Mouse (Mus musculus): ENCODE measurements around the gene Sirt2. TPM values are rescaled to one million over a fixed set of nuclear protein-coding genes. Genes with fewer than 3 reads are reported as not detected.

The Sirt2 gene
- polyA plus RNA-seq, 1 experiment from 2014 or later = 80.6 TPM

DNA sequence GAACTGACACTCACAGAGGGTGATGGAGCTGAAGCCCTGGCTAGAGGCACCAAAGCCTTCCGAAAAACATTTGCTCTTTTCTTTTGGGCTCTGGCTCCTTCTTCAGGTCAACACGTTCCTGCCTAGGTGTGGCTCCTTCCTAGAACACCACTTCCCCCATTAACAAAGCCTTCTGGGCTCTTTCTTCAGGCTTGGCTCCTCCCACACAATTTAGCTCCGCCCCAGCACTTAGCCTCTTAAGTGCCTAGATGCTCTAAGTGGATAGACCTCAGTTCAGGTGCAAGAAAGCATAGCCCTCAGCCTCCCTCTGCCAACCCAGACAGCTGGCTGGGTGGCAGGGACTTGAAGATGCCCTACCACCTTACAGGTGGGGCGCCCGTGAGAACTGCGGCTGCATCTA, 30.8 kb upstream of the Sirt2 start:
- 84% methylated on average over 6 of the region's 6 CpGs for WGBS
- H3K27me3 ChIP-seq = peaks cover 27% of the 10 kb centered on the region
- 0 out of 2 replicates have a peak, but pooled peaks cover 5% of the 10 kb centered on the region for H3K9me3 ChIP-seq
- no peak for ATAC-seq (ENCODE audit: low FRiP score, low read depth)
- H3K36me3 ChIP-seq = peaks cover 24% of the 10 kb centered on the region
- H3K9ac ChIP-seq (replicated peaks) = no peak overlapping the region
- no peak overlapping the region for H3K4me3 ChIP-seq
- no peak overlapping the region for H3K27ac ChIP-seq (replicated peaks)
- no peak overlapping the region for H3K4me2 ChIP-seq (replicated peaks)
- peaks cover 11% of the 10 kb centered on the region; the same call in 1 of the 2 replicates for H3K4me1 ChIP-seq

DNA sequence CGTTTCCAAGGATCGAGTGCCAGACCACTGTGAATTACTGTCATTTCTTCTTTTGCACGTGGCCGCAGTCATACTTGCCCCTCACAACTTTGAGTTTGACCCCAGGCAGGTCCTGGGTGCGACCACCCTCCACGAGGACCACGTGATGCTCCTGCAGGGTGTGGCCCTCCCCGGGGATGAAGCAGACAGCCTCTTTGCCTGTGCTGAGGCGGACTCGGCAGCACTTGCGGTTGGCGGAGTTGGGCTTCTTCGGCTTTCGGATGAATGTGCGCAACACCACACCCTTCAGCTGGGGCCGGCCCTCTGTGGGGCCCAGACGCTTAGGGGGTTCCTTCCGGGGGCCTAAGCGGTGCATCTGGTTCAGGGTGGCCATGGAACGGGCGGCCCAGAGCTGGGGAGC, 26.7 kb upstream of the Sirt2 start:
- Histone ChIP-seq H3K4me3 (no peak overlapping the region), H3K27me3 (no peaks in the 10 kb centered on the region), H3K27ac (replicated peaks) (no peak overlapping the region), H3K9ac (replicated peaks) (no peak overlapping the region), H3K4me2 (replicated peaks) (no peak overlapping the region), H3K4me1 (peaks cover 13% of the 10 kb centered on the region), H3K36me3 (peaks cover 30% of the 10 kb centered on the region), H3K9me3 (no peaks in the 10 kb centered on the region)
- no peak for ATAC-seq (ENCODE audit: low FRiP score, low read depth)
- WGBS = 94% methylated on average over 21 of the region's 21 CpGs

DNA sequence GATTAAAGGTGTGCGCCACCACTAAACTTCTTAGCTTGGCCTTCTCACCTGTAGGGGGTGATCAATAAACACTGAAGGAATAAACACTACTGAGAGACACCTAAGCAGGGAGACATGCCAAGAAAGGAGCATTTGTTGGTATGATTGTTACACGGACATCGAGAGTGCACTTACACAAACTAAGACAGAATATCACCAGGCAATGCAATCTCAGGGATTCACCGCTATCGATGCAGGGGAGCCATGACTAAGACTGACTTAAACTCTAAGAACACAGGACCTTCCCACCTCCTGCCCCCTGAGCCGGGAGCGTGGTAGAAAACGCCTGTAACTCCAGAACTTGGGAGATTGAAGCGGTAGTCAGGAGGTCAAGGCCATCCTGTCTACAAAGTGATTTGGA, 25.6 kb upstream of the Sirt2 start:
- H3K9ac ChIP-seq (replicated peaks) = peak overlapping the region; percentile 81
- H3K4me1 ChIP-seq = peaks cover 13% of the 10 kb centered on the region
- no peak for ATAC-seq (ENCODE audit: low FRiP score, low read depth)
- 43% methylated on average over 9 of the region's 9 CpGs for WGBS
- H3K36me3 ChIP-seq = peaks cover 36% of the 10 kb centered on the region
- H3K4me3 ChIP-seq = peak overlapping the region; percentile 78
- H3K27ac ChIP-seq (replicated peaks) = no peak overlapping the region
- H3K9me3 ChIP-seq = no peaks in the 10 kb centered on the region
- H3K4me2 ChIP-seq (replicated peaks) = peak overlapping the region; percentile 83
- no peaks in the 10 kb centered on the region for H3K27me3 ChIP-seq

DNA sequence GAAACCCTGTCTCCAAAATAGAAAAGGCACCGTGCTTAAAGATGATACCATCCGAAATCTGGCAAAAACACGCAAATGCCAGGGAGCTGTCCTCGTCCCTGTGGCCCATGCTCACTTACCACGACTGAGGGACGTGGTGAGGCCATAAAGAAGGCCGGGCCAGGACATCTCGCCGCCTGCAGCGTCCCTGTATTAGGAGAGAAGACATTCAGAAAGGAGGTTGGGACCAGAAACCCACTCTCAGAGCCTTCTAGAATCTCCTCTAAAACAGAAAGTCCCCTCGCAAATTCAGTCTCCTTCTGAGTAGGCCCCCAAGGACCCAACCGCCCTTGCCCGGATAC, 25.2 kb upstream of the Sirt2 start:
- peak overlapping the region; percentile 83 for H3K4me2 ChIP-seq (replicated peaks)
- H3K9ac ChIP-seq (replicated peaks) = peak overlapping the region; percentile 81
- H3K9me3 ChIP-seq = no peaks in the 10 kb centered on the region
- ATAC-seq (ENCODE audit: low FRiP score, low read depth) = no peak
- WGBS = under 1% methylated on average over 13 of the region's 13 CpGs
- no peaks in the 10 kb centered on the region for H3K27me3 ChIP-seq
- H3K4me3 ChIP-seq = peak overlapping the region; percentile 78
- peaks cover 40% of the 10 kb centered on the region for H3K36me3 ChIP-seq
- H3K4me1 ChIP-seq = peaks cover 13% of the 10 kb centered on the region
- 0 out of 2 replicates have a peak overlapping the region, but pooled peaks have one; percentile 46 for H3K27ac ChIP-seq (replicated peaks)

DNA sequence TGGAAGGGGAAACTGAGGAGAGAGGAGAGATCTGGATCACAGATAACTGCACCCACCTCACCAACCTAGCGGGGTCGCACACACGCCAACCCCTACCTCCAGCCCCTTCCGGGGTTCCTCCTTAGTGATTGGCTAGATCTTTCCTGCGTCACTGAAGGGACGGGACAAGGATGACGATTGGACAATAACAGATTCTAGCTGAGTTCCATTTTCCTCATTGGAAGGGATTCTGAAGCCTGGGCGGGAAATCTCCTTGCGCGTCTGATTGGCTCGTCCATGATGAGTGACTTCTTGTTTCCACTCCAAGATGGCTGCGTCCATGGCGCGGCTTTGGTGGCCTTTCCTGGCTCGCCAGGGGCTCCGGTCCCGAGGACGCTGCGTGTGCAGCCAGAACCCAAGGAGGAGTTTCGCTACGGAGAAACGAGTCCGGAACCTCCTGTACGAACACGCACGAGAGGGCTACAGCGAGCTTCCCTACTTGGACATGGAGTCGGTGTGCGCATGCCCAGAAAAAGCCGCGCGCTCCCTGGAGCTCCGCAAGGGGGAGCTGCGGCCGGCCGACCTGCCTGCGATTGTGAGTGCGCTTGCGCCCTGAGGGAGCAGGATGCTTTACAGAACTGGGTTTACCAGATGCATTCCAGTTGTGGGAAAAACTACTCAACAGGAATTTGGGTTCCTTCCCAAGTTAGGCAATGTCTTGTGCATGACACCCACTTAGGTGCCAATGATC, 24.7 kb upstream of the Sirt2 start, which contains the start of the genes Mrps12 and Sars2:
Mrps12 (minus strand) TSS at position 112 of the 730 bp plus-strand sequence.
Sars2 (plus strand) TSS at position 284 of the 730 bp plus-strand sequence.
- WGBS = under 1% methylated on average over 39 of the region's 39 CpGs
- Histone ChIP-seq H3K36me3 (peaks cover 45% of the 10 kb centered on the region), H3K4me2 (replicated peaks) (peak within 1 kb of the TSS; percentile 83), H3K9ac (replicated peaks) (peak within 1 kb of the TSS; percentile 81), H3K4me1 (peaks cover 13% of the 10 kb centered on the region), H3K27me3 (no peaks in the 10 kb centered on the region), H3K9me3 (no peaks in the 10 kb centered on the region), H3K27ac (replicated peaks) (peak within 1 kb of the TSS; percentile 65), H3K4me3 (peak within 1 kb of the TSS; percentile 78)
- peak; percentile 99 for ATAC-seq (ENCODE audit: low FRiP score, low read depth)

DNA sequence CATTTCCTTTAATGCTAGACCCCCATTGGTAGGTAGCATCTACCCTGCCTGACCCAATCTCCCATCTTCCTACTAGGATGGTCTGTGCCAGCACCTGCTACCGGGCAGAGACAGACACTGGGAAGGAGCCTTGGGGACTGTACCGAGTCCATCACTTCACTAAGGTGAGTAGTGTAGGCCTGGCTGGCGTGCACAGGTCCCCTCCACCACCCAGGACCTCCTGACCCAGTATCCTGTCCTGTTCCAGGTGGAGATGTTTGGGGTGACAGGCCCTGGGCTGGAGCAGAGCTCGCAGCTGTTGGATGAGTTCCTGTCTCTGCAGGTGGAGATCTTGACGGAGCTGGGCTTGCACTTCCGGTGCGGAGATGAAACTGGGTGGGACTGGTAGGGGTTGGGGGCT, 16.6 kb upstream of the Sirt2 start:
- Histone ChIP-seq H3K27me3 (no peaks in the 10 kb centered on the region; the same call in 1 of the 2 replicates), H3K36me3 (peaks cover 49% of the 10 kb centered on the region), H3K27ac (replicated peaks) (no peak overlapping the region), H3K4me3 (no peak overlapping the region), H3K9ac (replicated peaks) (no peak overlapping the region), H3K9me3 (no peaks in the 10 kb centered on the region), H3K4me2 (replicated peaks) (no peak overlapping the region), H3K4me1 (no peaks in the 10 kb centered on the region)
- ATAC-seq (ENCODE audit: low FRiP score, low read depth) = no peak
- 92% methylated on average over 7 of the region's 7 CpGs for WGBS

DNA sequence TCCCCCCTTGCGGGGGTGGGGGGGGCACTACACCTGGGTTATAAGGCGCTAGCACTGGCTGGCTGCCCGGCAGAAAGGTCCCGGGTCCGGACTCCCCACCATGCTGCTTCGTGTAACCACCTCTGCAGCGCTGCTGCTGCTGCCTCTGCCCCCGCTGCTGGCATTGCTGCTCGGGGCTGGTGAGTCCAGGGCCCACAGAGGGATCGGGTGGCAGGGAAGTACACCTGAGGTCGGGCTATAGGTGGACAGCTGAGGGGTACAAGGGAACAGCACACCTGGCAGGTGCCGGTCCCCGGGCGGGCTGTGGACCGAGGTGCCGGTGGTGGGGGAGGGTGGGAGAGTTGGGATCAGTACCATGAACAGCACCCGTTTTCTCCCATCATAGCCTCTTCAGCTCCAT, 10.5 kb upstream of the Sirt2 start, which contains the start of gene Ccer2:
Ccer2 (plus strand) TSS at position 96 of the 400 bp plus-strand sequence.
- Histone ChIP-seq H3K4me3 (peak within 1 kb of the TSS; percentile 17; the same call in 1 of the 2 replicates), H3K4me1 (peaks cover 7% of the 10 kb centered on the region), H3K27me3 (peaks cover 23% of the 10 kb centered on the region), H3K36me3 (peaks cover 46% of the 10 kb centered on the region), H3K9me3 (no peaks in the 10 kb centered on the region), H3K9ac (replicated peaks) (0 out of 2 replicates have a peak within 1 kb of the TSS, but pooled peaks have one; percentile 31), H3K4me2 (replicated peaks) (peak within 1 kb of the TSS; percentile 46), H3K27ac (replicated peaks) (no peak within 1 kb of the TSS)
- WGBS = 5% methylated on average over 13 of the region's 17 CpGs
- ATAC-seq (ENCODE audit: low FRiP score, low read depth) = 0 out of 2 replicates have a peak, but pooled peaks have one; percentile 4

DNA sequence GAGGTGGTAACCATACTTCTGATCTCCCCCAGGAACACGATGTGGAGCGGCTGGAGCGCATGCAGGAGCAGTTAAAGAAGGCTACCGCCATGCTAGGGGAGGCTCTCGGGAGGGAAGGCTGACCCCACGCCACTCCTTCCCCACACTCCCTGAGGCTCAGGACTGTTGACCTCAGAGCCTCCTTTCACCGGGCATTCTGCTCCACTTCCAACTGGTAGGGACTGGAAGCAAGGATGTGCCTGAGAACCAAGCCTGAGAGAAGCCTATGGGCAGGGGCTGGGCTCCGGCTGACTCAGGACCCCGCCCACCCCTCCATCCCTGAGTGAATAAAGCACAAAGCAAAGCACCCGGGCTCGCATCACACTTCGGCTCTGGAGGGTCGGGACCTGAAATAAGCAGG, 7.9 kb upstream of the Sirt2 start:
- Histone ChIP-seq H3K27me3 (peaks cover 23% of the 10 kb centered on the region), H3K36me3 (peaks cover 43% of the 10 kb centered on the region), H3K4me2 (replicated peaks) (no peak overlapping the region), H3K9me3 (no peaks in the 10 kb centered on the region), H3K9ac (replicated peaks) (no peak overlapping the region), H3K27ac (replicated peaks) (no peak overlapping the region), H3K4me1 (peaks cover 7% of the 10 kb centered on the region), H3K4me3 (no peak overlapping the region)
- 83% methylated on average over 13 of the region's 13 CpGs for WGBS
- no peak for ATAC-seq (ENCODE audit: low FRiP score, low read depth)

DNA sequence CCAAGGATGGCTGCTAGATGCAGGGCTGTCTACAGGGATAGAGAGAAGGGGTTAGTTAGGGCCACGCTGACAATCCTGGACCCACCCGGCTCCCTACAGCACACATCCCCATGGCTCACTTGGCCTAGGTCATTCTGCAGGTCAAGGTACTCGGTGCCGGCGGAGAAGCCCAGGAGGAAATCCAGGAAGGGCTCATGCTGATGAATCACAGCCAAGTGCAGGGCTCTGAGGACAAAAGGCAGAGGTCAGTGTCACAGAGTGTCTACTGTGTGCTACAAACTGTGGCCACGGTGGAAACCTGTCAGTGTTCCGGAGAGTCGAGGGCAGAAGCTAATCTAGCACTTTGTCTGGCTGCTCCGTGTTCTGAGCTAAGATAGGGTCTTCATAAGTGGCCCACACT, 4.6 kb upstream of the Sirt2 start:
- H3K36me3 ChIP-seq = peaks cover 39% of the 10 kb centered on the region

DNA sequence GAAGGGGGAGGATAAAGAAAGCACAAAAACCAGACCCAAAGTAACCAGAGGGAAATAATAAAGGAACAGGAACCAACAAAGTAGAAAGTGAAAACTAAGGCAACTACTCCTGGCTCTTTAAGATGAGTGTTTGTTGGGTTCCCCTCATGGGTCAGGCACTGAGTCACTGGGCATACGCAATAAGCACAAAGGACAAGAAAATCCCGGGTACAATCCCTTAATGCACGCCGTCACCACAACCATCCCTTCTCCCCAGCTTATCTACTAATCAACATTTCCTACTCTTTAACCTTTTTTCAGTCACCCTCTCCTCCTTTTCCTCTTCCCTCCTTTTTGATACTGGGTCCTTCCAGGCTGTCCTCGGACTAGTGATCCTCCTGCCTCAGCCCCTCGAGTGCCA, 1.3 kb upstream of the Sirt2 start:
- no peak overlapping the region for H3K27ac ChIP-seq (replicated peaks)
- WGBS = 85% methylated on average over 6 of the region's 6 CpGs
- no peaks in the 10 kb centered on the region for H3K9me3 ChIP-seq
- peak overlapping the region; percentile 79; the same call in 1 of the 2 replicates for H3K4me3 ChIP-seq
- peaks cover 19% of the 10 kb centered on the region for H3K36me3 ChIP-seq
- no peak for ATAC-seq (ENCODE audit: low FRiP score, low read depth)
- H3K4me2 ChIP-seq (replicated peaks) = peak overlapping the region; percentile 68
- no peak overlapping the region for H3K9ac ChIP-seq (replicated peaks)
- H3K27me3 ChIP-seq = no peaks in the 10 kb centered on the region
- H3K4me1 ChIP-seq = peaks cover 31% of the 10 kb centered on the region

More for the DNA sequence above, 4.6 kb upstream of the Sirt2 start:
- H3K27ac ChIP-seq (replicated peaks) = no peak overlapping the region
- peaks cover 6% of the 10 kb centered on the region for H3K27me3 ChIP-seq
- H3K4me3 ChIP-seq = no peak overlapping the region
- ATAC-seq (ENCODE audit: low FRiP score, low read depth) = no peak
- H3K9ac ChIP-seq (replicated peaks) = no peak overlapping the region
- H3K4me2 ChIP-seq (replicated peaks) = no peak overlapping the region
- no peaks in the 10 kb centered on the region for H3K9me3 ChIP-seq
- 92% methylated on average over 9 of the region's 9 CpGs for WGBS
- peaks cover 15% of the 10 kb centered on the region for H3K4me1 ChIP-seq

DNA sequence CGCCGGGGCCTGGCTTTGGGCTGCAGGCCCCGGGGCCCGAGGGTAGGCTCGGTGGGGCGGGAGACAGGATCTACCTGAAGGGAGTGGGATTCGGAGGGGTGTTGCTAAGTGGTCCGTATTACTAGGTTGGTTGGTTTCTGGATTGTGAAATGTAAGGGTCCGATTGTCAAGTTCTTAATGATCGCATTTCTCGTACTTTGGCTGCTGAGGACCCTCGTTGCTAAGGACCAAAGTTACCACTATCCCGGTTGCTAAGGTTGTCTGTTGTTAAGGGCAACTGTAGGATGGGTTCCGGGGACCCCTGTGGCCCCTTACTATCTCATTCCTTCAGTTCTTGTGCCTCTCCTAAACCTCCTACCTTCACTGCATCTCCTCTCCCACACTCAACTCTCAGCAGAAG, 375 bp downstream of the Sirt2 start:
- WGBS = 6% methylated on average over 14 of the region's 14 CpGs
- no peaks in the 10 kb centered on the region for H3K9me3 ChIP-seq
- H3K27me3 ChIP-seq = no peaks in the 10 kb centered on the region
- peaks cover 5% of the 10 kb centered on the region; the same call in 1 of the 2 replicates for H3K36me3 ChIP-seq
- peak overlapping the region; percentile 80 for H3K9ac ChIP-seq (replicated peaks)
- ATAC-seq (ENCODE audit: low FRiP score, low read depth) = peak; percentile 16
- peak overlapping the region; percentile 65 for H3K4me2 ChIP-seq (replicated peaks)
- peak overlapping the region; percentile 79 for H3K4me3 ChIP-seq
- H3K27ac ChIP-seq (replicated peaks) = no peak overlapping the region
- peaks cover 31% of the 10 kb centered on the region for H3K4me1 ChIP-seq

DNA sequence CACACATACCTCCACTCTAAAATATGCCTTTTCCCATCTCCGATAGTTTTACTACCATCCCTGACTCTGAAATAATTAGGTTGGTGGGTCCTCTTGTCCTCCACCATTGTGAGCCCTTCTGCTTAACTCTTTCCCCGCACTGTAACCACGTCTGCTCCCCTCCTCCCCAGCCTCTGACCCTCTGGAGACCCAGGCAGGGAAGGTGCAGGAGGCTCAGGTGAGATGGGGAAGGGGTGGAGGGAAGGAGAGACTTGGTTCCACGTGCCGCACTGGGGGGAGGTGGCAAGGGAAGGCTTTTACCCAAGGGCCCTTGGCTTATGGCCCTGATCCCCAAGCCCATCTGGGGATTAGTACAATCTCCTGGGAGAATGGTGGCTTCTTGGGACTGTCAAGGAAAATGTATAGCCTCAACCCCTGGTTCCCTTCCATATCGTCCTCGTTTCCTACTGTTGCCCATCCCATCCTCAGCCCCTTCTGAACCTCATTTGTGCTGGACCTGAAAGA, 979 bp downstream of the Sirt2 start, which contains the start of gene Nfkbib:
Nfkbib (minus strand) TSS at position 51 of the 504 bp plus-strand sequence.
- peak within 1 kb of the TSS; percentile 80 for H3K9ac ChIP-seq (replicated peaks)
- no peak for ATAC-seq (ENCODE audit: low FRiP score, low read depth)
- H3K4me1 ChIP-seq = peaks cover 31% of the 10 kb centered on the region
- no peaks in the 10 kb centered on the region for H3K9me3 ChIP-seq
- H3K27me3 ChIP-seq = no peaks in the 10 kb centered on the region
- H3K27ac ChIP-seq (replicated peaks) = no peak within 1 kb of the TSS
- peak within 1 kb of the TSS; percentile 68 for H3K4me2 ChIP-seq (replicated peaks)
- 59% methylated on average over 7 of the region's 7 CpGs for WGBS
- H3K4me3 ChIP-seq = peak within 1 kb of the TSS; percentile 79
- peaks cover 11% of the 10 kb centered on the region; the same call in 1 of the 2 replicates for H3K36me3 ChIP-seq
